In genomic region chr9:22360916-22361315, GRCm38 (mm10) we compare ENCODE assay signal across 22 mouse cellular contexts. TPM values are rescaled to one million over a fixed set of nuclear protein-coding genes. Genes with fewer than 3 reads are reported as not detected.
DNase-seq lines count a peak whose midpoint lies in the region; TF ChIP-seq lines count a peak whose summit lies in the region.
"Had no signal": no experiment of that assay in that cellular context is flagged by ENCODE, and none has a peak within 500 bp of the region (broad histone marks: within the 10 kb centered on the region; RNA-seq: fewer than 3 reads in every experiment).

No protein-coding gene starts in this region.

- no peak overlapping the region for H3K4me3 ChIP-seq in gastrocnemius, adult 2 months
- H3K4me3 ChIP-seq: embryonic facial prominence, embryonic 12.5 days; embryonic facial prominence, embryonic 15.5 days; heart, adult 2 months; heart, embryonic 10.5 days; heart, embryonic 13.5 days; hindbrain, embryonic 12.5 days; hindbrain, embryonic 15.5 days had no signal

- DNase-seq in gastrocnemius, adult 2 months = peak; percentile 14
- no peak for DNase-seq in gastrocnemius, adult 18-20 months (ENCODE audit: low spot score)
- peak; percentile 85 for DNase-seq in NIH3T3 (ENCODE audit: low read depth)
- DNase-seq in adrenal gland, postnatal 10 days = peak; percentile 27
- DNase-seq in adrenal gland, postnatal 36 days = peak; percentile 43 to 65
- DNase-seq in urinary bladder, postnatal 10 days (ENCODE audit: low spot score) = no peak
- no peak for DNase-seq in thymus, postnatal 4 days
- DNase-seq: cerebellum, adult 18-20 months; cerebellum, adult 9-10 months; cerebellum, postnatal 14 days; forebrain, postnatal 0 days; gastrocnemius, postnatal 10 days; gastrocnemius, postnatal 36 days; heart, adult 2 months; heart, postnatal 14 days; kidney, adult 2 months had no signal

- intact Hi-C loops in gastrocnemius, adult 2 months (cut with DNase I) = no loop called here

- H3K27ac ChIP-seq in gastrocnemius, adult 2 months = no peak overlapping the region
- H3K27ac ChIP-seq: embryonic facial prominence, embryonic 12.5 days; embryonic facial prominence, embryonic 15.5 days; heart, adult 2 months; heart, embryonic 10.5 days; heart, embryonic 13.5 days; hindbrain, embryonic 12.5 days; hindbrain, embryonic 15.5 days had no signal

- no peak for TF ChIP-seq CTCF in gastrocnemius, adult 2 months (IDR thresholded peaks at IDR 0.05)

RNA-seq across cellular contexts. Expression of gene Anln, which starts 28.1 kb away (rescaled TPM):
- under 1 TPM; 0.64 to 0.69 TPM for total RNA-seq in gastrocnemius, adult 2 months (2021)
- 1 to 10 TPM; 1.3 TPM for total RNA-seq in gastrocnemius, adult 18-20 months (2021)
- total RNA-seq in adrenal gland, postnatal 10 days (2021) = 10 to 100 TPM; 15.8 to 19.8 TPM
- 1 to 10 TPM; 6.5 to 6.7 TPM for total RNA-seq in adrenal gland, postnatal 36 days (2021)

RNA-seq across cellular contexts. Expression of gene 9530077C05Rik, which starts 50.4 kb away (rescaled TPM):
- total RNA-seq in gastrocnemius, adult 2 months (2021) = under 1 TPM; 0.36 to 0.59 TPM
- total RNA-seq in gastrocnemius, adult 18-20 months (2021) = under 1 TPM; 0.32 to 0.38 TPM
- total RNA-seq in adrenal gland, postnatal 10 days (2021) = 1 to 10 TPM; 4.3 to 5.2 TPM
- total RNA-seq in adrenal gland, postnatal 36 days (2021) = 1 to 10 TPM; 6.6 TPM

RNA-seq across cellular contexts. Expression of gene Zfp810, which starts 53.5 kb away (rescaled TPM):
- total RNA-seq in gastrocnemius, adult 2 months (2021) = under 1 TPM; 0.54 to 0.98 TPM
- total RNA-seq in gastrocnemius, adult 18-20 months (2021) = under 1 TPM; 0.34 to 0.36 TPM
- 10 to 100 TPM in 1 of 2 experiments, 1 to 10 TPM in 1; 9.2 to 12.4 TPM for total RNA-seq in adrenal gland, postnatal 10 days (2021)
- 1 to 10 TPM; 5.3 to 8.3 TPM for total RNA-seq in adrenal gland, postnatal 36 days (2021)

Comparison
In these comparisons a context has a peak if more than half of its experiments do, and no peak if none do; other contexts are left out.
1. DNase-seq: peak in gastrocnemius, adult 2 months (single experiment), NIH3T3 (single experiment), adrenal gland, postnatal 10 days (single experiment) and adrenal gland, postnatal 36 days (2 of 2); none in gastrocnemius, adult 18-20 months (single experiment), urinary bladder, postnatal 10 days (single experiment) and thymus, postnatal 4 days (single experiment).